Mouse (Mus musculus) megakaryocyte, embryonic 14.5 days (primary cell): ENCODE measurements around the gene Acan.

ENCODE experiments used
- FLI1 ChIP-seq: IDR thresholded peaks from 2 replicates; pipeline ENCODE4 v1.6.1; 2012; ENCODE audit warnings: low read length, inconsistent platforms, mixed read lengths
- GATA1 ChIP-seq: IDR thresholded peaks from 3 replicates; pipeline ENCODE4 v1.6.1; 2012; ENCODE audit warnings: mixed read lengths, low read length, inconsistent platforms, borderline replicate concordance

DNA sequence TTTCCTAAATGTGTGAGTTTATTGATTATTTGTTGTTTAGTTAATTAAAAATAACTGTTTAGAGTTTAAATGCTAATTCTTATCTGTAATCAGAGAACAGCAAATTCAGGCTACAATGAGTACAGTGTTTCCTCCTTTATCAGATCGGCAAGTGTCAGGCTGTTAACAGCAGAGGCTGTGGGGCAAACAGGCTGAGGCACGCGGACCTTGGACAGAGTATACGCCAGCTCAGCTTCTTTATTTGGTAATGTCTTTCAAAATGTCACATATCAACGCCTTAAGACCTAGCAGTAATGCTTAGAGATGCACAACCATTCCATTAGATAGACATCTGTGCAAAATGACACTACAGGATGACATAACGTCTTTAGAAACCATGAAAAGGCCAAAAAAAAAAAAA is 96.2 kb downstream of the Acan start:
- no peak for TF ChIP-seq GATA1
- no peak for TF ChIP-seq FLI1
